Mouse (Mus musculus) hindbrain, embryonic 15.5 days (tissue): ENCODE measurements around the gene Arhgap21. TPM values are rescaled to one million over a fixed set of nuclear protein-coding genes. Genes with fewer than 3 reads are reported as not detected.

Experiments used
- polyA plus RNA-seq: library from polyadenylated mRNA; unstranded; fragments of >200 nt; fragmentation: Nextera tagmentation; extraction: Ambion mirVana; gene quantifications from 2 replicates; pipeline ENCODE4 v1.2.1, GENCODE M21; 2015

Arhgap21 gene
- polyA plus RNA-seq, 1 experiment from 2014 or later: 36.9 TPM

Other genes with a start within 250 kb of the Arhgap21 start
- 5.3 and 5.4 TPM in 2 replicates for gene Enkur, start 236.5 kb upstream of the Arhgap21 start, polyA plus RNA-seq
- 20.7 and 22.6 TPM in 2 replicates for gene Thnsl1, start 236.8 kb upstream of the Arhgap21 start, polyA plus RNA-seq